Mouse (Mus musculus): ENCODE data around the gene Foxb1. TPM values are rescaled to one million over a fixed set of nuclear protein-coding genes. Genes with fewer than 3 reads are reported as not detected.

Foxb1 gene
- total RNA-seq (2023): not detected

DNA sequence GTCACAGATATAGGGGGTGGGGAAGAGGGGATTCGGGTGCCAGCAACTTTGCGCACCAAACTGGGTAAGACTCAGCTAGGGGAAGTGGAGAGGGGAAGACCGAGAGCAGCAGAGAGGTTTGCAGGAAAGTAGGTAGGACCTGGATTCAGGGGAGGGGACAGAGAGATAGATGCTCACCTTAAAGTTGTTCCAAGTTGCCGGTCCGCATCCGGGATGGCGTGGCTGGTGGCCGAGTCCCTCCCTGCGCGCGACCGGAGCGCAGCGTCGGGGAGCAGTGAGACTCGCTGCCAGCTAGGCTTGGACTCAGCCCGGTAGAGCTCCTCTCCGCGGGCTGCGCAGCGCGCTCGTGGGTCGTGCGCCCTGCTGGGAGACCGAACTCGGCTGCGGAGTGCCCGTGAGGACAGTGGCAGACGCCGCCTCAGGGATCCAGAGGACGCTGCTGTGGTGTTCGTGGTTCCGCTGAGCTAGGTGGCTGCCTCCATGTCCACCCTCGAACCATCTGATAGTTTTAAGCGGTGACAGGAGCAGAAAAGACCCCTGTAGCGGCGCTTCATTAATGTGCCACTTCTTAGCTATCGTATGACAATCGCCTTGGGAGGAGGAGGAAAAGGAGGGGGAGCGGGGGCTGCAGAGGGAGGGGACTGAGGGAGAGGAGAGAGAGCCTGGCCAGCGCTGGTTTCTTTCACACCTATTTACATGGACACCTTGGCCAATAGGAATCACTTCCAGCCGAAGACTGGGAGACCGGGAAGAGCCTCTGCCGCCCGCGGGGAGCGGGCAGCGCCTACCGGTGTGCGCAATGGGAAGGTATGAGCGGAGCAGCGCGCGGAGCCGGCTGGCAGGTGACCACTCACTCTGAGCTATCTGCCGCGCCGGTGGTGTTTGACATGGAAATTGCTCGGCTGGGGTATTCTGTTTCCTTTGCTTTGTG, at the start of gene Foxb1:
Gene Foxb1 (minus strand): TSS at position 570 of the 931 bp plus-strand sequence.

Other genes starting within 250 kb of the Foxb1 start
- 100 to 1,000 TPM; 118 to 149 TPM for gene Bnip2, start 228.5 kb upstream of the Foxb1 start, total RNA-seq (2023)